Mouse (Mus musculus) layer of hippocampus, postnatal 25 days (tissue): Measurements from ENCODE around the gene Nemp2. TPM values are rescaled to one million over a fixed set of nuclear protein-coding genes. Genes with fewer than 3 reads are reported as not detected.
"Not testable (repeated sequence)": the region's sequence is repeated elsewhere in the genome, so short reads cannot be mapped to it uniquely, and the experiment has no call there.

Experiments used
- DNase-seq, 2 experiments: peaks; one replicate each; pipeline ENCODE4 v3.0.0; 2022; ENCODE audit warnings: mixed read lengths in 2 of 2, low spot score in 1 of 2; ENCODE audit errors: extremely low spot score in 1 of 2
- total RNA-seq, 2 experiments: library from RNA; stranded (reverse); gene quantifications; 2 replicates each; pipeline ENCODE4 v1.2.3; 2021

The Nemp2 gene
- total RNA-seq, 2 experiments from 2014 or later: 2.6 to 4.6 TPM

DNA sequence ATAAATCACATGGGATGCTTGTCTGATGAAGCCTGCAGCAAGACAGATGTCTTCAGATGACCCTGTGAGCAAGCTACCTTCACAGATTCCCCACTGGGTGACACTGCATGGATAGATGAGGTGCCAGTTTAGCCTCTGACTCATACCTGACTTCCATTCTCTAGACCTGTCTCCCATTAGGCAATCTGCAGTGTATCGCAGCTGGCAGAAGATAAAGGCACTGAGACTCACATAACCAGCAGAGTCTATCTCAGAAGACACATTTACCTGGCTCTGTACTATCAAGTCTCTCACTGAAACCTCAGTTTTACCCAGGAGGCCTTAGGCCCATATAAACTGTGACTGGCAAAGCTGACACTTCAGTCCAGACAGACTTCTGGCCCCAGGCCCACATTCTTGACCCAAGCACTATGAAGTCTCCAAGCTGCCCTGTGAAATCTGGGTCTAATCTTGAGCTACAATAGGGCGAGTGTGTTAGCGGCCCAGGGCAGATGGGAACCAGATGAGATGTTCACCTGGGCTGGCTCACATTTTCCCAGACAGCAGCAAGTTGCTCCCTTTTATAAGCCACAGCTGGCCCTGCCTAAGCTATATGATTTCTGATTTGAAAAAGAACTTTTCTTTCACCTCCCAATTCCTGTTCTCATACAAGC is 22.2 kb downstream of the Nemp2 start:
- no peak for DNase-seq

DNA sequence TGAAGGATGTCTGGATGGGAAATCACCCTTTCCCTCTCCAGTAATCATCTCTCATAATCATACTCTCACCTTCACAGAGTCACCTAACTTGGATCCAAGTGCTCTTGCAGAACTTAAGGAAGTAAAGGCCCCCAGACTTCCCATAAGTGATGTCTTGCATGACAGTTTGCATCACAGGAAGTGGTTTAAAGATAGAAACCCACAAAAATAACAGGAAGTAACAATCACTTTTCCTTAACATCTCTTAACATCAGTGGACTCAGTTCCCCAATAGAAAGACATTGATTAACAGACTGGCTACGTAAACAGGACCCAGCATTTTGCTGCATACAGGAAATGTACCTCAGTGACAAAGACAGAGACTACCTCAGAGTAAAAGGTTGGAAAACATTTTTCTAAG is 22.9 kb downstream of the Nemp2 start:
- no peak for DNase-seq

DNA sequence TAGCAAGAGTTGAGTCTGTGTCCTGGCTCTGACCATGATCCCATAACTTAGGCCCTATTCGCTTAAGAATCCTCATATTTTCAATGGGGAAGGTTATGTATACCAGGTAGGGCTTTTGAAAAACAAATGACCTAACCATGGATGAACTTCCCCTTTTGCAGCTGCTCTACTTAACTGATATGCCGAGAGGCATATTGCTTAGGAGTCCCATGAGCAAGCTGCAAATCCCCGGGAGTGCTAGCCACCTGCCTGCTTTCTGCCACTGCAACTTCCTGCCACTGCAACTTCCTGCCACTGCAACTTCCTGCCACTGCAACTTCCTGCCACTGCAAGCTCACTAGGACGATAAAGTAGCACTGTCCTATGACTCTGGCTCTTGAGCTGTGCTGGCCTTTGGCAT is 24.6 kb downstream of the Nemp2 start:
- no peak for DNase-seq

DNA sequence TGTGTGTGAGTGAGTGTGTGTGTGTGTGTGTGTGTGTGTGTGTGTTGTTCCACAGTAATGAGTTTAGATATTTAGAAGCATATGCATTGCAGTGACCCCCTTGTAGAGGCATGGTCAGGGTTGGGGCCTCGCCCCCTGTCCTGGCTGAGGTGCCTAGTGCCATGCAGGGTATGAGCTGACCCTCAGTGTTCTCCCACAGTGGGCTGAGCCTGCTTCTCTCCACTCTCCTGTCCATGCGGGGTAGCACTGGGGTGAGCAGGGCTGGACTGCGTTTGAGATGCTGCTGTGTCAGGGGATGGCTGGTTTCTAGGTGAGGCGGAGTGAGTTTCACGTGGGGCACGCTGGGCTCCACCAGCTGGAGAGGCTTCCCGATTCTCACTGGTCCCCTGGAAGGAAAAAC is 27.7 kb downstream of the Nemp2 start:
- DNase-seq: no peak

DNA sequence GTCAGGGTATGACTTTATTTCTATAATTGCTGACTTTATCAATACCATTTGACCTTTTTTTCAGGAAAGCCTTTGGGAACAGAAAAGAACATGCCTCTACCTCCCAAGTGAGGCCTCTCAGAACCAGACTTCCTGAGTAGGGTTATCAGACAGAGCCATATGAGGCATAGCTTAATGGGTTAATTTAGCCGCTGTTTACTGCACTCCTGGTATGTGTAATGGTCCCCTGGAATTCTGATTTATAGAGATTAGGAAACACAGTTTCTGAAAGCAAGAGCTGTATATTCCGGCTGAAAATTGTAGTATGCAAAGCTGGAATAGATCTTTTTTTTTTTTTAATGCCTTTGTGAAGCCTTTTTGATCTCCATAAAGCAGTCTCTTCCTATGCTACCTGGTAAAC is 29.8 kb downstream of the Nemp2 start:
- no peak for DNase-seq

DNA sequence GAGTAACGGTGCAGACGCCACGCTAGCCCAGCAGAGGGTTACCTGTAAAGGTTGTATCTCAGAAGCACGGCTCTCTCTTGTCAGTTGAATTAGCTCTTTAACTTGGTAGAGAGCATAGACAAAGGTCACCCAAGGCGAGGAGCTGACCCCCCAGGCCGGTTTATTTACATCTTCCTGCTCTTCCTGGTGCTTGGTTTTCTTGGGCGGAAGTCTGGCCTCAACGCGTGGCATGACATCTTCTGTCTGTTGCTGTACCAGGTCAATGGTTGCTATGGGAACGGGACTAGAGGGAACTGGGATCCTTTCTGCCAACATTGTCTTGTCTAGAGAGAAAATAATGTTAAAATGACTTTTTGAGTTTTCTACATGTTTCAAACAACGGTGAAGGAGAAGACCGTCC is 30.3 kb downstream of the Nemp2 start:
- DNase-seq: no peak

DNA sequence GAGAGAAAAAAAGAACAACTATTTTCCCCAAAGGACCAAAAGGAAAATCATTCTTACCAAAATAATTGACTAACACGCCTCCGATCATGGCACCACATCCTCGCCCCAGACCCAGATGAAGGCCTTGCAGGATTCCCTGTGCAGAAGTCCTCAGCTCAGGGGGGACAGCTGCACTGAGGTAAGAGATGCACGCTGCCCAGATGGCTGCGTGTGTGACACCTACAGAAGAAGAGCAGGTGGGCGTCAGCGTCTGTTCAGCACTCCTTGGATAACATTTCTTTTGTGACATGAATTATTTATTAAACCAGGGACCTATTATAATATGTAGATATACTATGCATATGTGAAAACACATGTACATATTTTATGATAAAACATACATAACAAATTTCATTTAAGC is 32.7 kb downstream of the Nemp2 start:
- DNase-seq: no peak

DNA sequence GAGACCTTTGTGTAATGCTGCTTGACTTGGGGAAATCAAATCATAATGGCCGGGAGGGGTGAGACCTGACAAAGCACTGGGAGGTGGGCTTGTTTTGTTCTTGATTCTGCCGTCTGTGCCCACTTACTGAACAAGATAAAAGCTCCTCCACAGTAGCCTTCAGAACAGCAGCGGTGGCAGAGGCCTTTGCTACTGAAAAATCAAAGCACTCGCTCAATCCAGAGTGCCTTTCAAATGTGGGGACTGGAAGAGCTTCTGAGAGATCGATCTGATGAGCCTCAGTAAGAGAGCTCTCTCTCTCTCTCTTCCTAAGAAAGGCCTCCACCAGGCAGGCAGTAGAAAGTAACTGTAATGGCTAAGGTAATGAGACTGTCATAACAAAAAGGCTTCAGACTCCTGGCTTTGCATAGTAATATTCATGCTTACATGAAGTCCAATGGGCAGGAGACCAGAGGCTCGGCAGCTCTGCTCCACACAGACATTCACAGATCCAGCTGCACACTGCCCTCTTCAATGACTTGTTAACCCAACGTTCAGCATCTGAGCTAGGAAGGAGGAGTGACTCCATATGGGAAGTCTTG is 38.3 kb downstream of the Nemp2 start:
- no peak for DNase-seq

DNA sequence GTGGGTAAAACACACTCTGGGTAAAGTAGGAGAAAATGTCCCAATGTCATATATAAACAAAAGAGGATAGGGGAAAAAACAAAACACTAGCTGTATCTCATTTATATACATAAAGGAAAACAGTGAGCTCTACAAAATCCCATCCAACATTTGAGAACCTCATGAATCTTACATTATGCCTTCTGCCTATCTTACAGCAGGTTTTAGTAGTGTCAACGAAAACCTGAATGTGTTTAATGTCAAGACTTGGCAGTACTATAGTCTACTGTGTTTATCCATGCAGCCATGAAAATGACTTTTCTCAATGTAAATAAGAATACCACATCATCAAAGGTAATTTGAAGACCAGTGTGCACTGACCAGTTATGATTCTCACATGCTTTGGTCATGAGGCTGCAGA is 39.4 kb downstream of the Nemp2 start:
- no peak for DNase-seq

DNA sequence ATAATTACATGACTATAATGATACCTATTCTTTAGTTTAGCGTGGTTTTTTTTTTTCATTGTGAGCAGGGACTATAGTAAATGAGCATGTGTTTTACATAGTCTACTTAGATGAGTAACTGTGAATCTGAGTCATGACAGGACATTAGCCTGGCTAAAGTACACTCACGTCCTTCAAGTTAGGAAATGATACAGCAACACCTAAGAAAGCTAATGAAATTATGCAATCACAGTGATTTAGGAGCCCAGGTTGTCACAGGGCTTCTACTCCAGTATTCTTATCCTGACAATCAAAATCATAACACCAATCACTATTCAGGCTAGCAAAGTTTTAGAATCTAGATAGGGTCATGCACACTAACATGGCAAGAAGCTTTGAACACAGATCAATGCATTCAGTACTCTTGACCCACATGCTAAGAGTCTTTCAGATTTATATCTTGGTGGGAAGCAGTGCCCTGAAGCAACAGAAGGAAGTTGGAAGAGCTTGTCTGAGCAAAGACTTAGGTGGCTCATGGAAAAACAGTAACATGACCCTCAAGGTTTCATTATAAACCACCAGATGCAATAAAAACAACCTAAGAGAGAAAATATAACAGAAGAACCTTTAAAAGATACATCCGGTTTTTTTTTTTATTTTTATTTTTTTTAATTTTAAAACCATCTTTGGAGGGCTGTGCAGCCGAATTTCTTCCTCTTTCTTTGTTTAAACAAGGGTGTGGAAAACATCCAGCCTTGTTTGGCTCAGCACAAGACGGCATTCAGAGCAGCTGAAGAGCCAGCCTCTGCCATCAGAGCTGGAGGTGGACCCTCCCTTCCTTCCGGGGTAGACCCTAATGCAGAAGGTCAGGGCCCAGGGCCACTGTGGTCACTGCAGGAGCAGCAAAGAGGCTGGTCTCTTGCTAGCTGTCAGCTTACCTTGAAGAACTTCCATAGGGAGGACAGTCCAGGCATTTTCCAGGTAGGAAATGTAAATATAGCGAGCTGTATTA is 45.4 kb downstream of the Nemp2 start:
- no peak for DNase-seq

DNA sequence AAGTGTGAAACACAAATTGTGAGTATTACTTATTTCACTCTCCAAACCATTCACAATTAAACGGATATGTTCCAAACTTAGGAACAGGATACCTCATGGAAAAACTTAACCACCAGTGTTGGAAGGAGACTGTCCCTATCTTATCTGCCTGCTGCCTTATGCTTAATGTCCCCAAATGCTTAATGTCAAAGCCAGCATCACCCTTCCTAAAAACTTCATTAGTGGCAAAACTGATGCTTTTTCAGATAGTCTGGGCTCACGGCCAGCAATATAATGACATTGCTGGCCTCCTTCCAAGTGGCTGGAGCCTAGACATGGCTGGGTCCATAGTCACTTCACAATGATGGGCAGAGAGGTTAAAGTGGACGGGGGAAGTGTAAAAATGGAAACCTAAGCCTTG is 46.1 kb downstream of the Nemp2 start:
- DNase-seq: peak in 1 of 2 experiments; percentile 23

DNA sequence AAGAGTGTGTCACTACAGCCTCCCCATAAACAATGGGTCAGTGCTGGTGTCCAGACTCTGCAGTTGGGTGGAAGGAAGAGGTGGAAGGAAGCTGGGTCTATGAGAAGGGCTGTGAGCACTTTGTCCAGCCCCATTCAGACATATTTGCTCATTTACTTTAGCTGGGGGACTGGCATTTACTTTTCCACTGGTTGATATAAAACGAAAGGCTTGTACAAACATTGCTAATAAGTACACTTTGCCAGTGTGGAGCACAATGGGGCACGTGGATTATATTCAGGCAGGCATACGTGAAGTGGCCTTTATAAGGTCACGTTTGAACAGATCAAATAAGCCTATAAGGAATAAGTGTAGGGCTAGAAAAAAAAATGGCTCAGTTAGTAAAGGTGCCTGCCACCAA is 53.0 kb downstream of the Nemp2 start:
- DNase-seq: no peak

DNA sequence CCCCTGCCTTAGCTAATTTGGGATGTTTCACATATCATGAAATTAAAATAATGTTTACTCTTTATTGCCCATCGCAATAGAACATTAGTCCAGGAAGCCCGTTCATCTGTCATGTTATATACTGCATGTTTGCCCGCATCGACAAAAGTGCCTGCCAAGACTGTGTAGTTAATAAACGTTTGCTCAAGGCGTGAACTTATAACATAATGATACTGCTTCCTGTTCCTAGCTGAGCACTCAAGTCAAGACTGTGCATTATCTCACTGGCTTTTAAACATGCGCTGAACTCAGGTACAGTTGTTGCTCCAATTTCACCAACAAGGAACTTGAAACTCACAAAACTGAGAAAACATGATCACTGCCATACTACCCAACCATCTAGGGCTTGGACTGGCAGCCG is 57.1 kb downstream of the Nemp2 start:
- no peak for DNase-seq

DNA sequence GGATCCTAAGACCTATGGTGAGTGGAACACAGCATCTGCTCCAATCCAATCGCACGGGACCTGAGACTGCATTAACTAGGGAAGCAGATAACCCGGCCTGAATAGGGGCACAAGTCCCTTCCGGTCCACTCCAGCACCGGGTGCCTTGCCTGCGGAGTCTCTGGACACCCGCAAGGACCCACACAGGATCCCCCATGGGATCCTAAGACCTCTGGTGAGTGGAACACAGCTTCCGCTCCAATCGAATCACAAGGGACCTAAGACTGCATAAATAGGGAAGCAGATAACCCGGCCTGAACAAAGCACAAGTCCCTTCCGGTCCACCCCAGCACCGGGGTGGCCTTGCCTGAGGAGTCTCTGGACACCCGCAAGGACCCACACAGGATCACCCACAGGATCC is 64.0 kb downstream of the Nemp2 start:
- not testable (repeated sequence) for DNase-seq

Other genes starting within 250 kb of the Nemp2 start
- gene Nab1, start 130.0 kb upstream of the Nemp2 start, total RNA-seq: 10 to 100 TPM; 24.5 TPM
- gene Mfsd6, start 96.8 kb downstream of the Nemp2 start, total RNA-seq: 10 to 100 TPM; 71.1 to 75.3 TPM
- 10 to 100 TPM; 35.4 to 38.8 TPM for gene Inpp1, start 187.0 kb downstream of the Nemp2 start, total RNA-seq
- gene Hibch, start 214.2 kb downstream of the Nemp2 start, total RNA-seq: 10 to 100 TPM; 16.1 to 17.0 TPM